Mouse (Mus musculus) right cerebral cortex, postnatal 36 days (tissue): ENCODE results near the gene Zfp810.
"Not testable (repeated sequence)": the region's sequence is repeated elsewhere in the genome, so short reads cannot be mapped to it uniquely, and the experiment has no call there.

Source experiments
- DNase-seq, 2 experiments: peaks; one replicate each; pipeline ENCODE4 v3.0.0; 2022; ENCODE audit warnings: low spot score in 2 of 2, mixed read lengths in 1 of 2

Zfp810 gene

DNA sequence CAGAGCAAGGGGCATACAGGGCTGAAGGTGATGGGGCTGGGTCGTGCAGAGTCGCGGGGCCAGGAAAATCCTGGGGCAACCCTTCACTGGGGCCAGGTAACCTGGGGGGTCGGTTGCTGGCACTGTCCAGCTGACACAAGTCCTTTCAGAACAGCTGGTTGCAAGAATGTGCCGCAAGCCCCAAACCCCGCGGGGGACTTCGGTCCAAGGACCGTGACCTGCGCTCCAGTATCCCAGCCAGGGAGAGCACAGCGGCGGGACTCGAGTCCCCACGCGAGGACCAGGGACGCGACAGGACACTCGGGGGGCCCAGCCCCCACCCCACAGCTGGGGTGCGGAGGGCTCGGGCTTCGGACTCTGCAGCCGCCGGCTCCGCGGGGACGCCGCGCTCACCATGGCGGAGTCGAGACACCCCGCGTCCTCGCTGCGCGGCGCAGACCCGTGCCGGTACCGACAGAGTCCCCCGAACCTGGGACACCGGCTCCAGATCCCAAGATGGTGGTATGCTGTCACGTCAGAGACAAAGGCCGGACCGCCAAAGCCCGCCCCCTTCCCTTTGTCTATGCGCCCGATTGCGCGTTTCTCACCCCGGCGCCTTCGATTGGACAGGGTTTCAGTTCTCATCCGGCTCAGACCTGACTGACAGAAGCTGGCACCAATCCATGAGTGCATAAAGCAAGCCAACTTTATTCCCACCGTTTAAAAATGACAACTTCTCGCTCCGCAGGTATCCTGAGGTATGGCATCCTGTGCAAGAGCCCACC, at the start of gene Zfp810:
Gene Zfp810 (minus strand): TSS at position 493 of the 764 bp plus-strand sequence.
- DNase-seq: peak; percentile 93 to 94

DNA sequence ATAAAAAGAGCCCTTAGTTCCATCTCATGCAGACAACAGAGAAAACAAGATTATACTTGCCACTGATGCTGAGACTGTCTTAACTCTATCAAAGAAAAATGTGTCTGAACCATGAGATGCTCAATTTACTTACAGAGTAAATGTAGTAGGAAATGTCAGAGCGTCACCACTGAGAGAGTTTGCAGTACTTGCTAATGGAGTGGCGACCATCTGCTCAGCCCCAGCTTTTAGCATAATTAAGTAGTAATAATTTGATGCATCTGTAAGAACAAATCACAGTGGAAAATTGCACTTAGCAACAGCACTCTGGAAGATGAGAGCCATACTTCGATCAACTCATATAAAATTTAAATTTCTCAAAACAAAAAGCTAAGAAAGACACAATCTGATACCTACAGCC, 48.5 kb upstream of the Zfp810 start:
- DNase-seq: no peak

DNA sequence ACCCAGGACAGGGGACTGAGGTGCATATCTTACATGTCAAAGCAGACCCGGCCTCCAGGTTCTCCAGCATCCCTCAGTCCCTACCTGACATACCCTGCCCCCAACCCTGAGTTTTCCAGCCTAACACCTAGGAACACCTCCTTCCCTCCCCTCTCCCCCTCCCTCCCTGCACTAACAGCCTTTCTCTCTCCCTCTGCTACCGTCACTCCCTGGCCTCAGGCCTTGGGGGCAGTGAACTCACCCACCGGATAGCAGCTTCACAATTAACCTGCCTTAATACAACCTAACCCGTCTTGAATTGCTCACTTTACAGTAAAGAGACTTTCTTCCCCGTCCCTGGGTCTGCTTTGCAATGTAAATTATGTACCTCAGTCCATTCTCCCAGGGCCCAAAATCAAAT, 46.5 kb upstream of the Zfp810 start:
- no peak for DNase-seq

DNA sequence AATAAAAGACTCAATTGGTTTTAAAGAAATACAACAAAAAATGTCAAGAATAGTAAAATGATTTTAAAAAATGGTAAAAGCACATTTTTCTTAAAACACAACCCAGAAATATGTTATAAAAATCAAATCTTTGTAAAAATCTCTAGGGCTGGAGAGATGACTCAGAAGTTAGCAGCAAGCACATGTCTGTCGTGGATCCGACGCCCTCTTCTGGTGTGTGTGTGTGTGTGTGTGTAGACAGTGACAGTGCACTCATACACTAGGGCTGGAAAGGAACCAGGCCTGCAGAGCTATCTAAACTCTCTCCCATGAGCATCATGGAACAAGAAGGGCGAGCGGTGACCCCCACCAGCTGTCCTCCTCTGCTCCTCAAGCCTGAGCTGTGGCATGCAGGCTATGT, 46.0 kb upstream of the Zfp810 start:
- DNase-seq: no peak

DNA sequence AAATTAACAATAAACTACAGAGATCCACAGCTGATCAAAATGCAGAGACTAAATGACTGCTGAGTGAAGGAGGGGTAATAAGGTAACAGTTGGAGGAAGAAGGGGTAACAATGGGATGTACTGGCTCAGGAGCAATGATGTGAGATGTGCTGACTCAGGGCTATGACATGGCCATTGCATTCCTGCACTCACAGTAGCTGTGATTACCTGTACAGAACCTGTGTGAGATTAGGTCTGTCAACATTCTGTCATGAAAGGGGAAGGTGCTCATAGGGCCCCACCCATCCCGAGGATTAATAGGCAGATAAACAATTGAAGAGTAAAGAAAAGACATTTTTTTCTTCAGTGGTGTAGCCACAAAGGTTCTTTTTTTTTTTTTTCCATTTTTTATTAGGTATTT, 32.9 kb upstream of the Zfp810 start:
- no peak for DNase-seq

DNA sequence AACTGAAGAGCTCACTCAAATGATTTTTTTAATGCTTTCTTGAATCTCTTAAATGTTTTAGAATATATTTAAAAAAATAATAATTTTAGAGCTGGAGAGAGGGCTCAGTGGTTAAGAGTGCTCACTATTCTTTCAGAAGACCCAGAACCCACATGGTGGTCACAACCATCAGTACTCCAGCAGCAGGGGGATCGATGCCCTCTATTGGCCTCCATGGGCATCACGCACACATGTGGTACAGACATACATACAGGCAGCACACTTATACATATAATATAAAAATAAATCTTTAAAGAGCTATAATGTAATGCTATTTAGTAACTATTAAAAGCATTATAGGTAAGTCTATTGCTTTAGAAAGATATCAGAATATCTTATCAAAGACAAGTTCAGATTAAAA, 29.8 kb upstream of the Zfp810 start:
- no peak for DNase-seq

DNA sequence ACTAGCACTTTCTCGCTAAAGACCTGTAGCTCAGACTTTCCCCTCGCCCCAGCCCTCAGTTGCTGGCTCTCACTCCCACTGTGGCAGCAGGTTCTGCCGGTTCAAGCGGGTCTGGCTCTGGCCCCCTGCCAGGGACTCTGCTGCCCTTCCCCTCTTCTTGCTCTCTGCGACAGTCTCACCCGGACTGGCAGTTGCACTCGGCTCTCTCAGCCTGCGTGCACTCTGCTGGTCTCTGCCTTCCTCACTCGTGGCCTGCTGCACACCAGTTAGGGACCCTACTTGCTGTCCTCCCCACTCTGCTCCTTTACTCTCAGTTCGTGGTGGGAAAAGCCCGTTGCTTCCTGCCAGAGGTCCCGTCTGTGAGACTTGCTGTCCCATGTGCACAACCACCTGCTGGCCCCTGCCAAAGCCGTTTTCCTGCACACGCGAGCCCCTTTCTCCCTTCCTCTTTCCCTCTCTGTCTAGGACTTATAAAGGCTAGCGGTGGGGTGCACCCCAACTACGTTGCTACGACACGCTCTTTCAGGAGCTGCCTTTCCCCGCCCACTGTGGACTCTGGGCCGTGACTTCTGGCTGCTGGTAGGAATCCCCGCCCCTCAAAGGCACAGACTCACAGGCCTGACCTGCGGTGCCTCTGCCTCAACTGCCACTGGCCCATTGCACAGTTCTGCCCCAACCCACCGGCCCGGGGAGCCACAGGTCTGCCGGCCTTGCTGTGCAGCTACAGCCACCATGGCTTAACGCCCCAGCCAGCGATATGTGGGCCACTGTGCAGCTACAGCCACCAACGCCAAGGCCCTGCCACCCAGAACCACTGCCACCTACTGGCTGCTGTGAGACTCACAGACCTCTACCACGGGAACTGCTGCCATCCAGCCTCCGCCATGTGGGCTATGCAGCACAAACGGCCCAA, 20.3 kb upstream of the Zfp810 start:
- peak; percentile 49 to 59 for DNase-seq

DNA sequence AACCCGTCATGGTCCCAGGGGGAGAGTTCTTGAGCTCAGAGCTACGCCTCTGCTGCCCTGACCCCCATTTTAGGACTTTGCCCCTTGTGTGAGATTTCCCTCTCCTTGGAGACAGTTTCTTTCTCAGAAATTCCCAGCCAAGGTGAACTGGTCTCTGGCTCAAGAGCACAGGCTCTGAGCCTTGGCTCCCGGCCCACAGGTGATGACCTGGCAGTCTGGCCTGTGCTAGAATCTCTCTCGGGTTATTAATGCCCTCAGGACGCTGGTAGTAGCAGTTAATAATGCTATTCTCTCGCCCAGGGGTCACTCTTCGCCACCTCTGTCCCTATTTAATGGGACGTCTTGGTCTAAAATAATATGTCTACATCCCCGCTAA, 19.6 kb upstream of the Zfp810 start:
- no peak for DNase-seq

DNA sequence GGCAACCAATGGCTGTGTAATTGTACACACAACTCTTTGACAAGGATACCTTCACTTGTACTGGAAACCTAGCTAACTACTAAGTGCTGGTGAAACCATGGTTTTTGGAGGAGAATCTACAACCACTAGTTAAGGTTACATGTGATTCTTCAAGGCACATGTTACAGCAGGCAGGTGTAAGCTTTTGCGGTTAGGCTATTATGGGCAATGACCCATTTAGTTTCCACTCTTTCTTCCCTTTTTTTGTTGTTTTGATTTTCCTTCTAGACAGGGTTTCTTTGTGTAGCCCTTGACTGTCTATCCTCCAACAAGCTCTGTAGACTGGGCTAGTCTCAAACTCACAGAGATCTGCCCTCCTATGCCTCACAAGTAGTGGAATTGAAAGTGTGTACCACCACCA, 17.1 kb upstream of the Zfp810 start:
- DNase-seq: no peak

DNA sequence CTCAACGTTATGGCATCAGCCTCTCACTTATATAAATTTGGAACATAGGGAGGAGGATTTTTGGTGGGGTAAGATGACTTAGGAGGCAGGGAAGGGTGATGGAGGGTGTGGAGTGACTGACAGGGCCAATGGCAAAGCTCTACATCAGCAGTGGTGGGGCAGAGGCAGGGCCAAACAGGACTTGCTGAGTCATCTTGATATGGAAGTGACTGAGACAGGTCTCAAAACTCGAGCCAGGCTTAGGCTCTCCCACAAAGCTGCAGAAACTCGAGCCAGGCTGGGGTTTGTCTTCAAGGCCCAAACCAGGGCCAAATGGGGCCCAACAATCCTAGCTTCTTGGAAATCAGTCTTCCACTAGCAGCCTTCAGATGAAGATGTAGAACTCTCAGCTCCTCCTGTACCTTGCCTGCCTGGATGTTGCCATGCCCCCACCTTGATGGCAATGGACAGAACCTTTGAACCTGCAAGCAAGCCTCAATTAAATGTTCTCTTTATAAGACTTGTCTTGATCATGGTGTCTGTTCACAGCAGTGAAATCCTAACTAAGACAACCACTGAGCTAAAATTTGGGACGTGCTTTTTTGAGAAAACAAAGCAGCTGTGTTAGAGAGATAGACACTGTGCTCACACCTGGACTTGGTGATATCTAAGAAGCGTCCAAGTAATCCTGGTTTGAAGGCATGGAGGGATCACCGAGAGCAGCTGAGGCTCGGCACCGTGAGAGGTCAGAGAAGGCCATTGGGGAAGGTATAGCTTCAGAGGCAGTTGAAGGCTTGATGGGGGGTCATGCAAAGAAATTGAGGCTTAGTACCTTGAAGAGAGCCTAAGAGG, 15.1 kb upstream of the Zfp810 start:
- DNase-seq: no peak

DNA sequence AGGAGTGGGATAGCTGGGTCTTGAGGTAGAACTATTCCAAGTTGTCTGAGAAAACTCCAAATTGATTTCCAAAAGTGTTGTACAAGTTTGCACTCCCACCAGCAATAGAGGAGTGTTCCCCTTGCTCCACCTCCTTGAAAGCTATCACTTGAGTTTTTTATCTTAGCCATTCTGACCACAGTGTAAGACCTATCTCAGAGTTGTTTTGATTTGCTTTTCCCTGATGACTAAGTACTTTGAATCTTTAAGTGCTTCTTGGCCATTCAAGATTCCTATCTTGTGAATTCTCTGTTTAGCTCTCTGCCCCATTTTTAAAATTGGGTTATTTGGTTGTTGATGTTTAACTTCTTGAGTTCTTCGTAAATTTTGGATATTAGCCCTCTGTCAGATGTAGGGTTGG, 11.7 kb upstream of the Zfp810 start:
- no peak for DNase-seq

DNA sequence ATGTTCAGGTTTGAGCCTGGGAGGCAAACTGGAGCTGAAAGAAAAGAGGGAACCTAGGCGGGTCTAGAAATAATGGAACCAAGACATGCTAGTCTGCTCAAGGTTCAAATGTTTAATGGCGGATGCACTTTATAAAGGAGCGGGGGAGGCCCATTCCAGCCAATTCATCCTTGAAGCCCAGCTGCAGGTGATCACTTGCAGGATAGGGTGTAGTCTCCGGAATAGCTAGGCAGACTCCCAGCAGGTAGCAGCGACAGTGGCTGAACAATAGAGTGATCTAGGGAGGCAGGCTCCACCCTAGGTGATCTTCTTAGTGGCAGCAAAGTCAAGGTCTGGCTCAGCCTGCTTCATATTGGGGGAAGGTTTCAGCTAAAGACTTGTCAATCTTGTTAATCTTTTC, 8.6 kb upstream of the Zfp810 start:
- not testable (repeated sequence) for DNase-seq

DNA sequence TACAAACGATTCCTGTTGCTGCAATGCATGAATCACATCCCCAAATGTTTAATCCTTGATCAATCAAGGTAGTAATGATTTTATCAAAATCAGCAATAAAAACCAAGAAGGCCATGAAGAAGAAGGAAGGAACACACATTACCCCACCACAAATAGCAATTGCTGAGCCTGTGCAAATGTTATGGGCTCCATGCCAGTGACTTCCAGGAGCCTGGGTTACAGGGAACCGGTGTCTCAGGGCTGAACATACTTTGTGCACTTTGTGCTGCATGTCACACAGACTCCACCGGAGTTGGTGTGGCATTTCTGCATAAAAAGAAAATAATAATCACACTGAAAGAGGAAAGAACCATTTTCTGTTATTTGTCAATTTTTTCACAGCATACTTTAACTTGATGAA, 6.6 kb upstream of the Zfp810 start:
- no peak for DNase-seq

DNA sequence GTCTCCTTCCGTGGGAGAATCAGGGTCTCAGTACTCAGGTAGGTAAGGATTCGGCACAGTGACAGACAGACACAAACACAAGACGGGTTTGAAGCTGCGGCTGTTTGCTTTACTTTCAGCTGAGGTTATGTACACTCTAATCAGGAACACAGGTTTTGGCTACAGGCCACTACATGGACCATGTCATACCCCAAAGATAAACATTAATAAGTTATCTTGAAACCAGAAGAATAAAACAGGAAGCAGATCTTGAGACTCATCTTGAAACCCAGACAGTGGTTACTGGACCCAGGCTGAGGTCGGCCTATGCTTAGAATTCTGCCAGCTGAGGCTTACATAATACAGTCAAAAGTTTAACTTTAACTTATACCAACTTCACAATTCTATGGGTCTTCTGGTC, 5.8 kb upstream of the Zfp810 start:
- no peak for DNase-seq

DNA sequence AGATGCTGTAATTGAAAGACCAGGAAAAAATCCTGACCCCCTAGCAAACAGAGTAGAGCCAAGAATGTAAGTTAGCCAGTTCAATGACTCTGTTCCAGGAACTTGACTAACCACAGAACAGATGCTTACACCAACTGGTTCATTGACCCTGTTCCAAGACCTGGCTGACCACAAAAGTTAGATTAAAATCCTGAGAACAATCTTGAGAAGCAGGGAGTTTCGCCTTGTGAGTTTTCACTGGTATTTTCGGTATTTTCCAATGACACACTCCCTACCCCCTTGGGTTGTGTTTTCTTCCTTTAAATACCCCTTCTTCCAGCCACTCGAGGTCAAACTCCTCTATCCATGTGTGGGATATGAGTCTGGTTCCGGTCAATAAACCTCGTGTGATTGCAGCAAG, 2.2 kb upstream of the Zfp810 start:
- DNase-seq: no peak

DNA sequence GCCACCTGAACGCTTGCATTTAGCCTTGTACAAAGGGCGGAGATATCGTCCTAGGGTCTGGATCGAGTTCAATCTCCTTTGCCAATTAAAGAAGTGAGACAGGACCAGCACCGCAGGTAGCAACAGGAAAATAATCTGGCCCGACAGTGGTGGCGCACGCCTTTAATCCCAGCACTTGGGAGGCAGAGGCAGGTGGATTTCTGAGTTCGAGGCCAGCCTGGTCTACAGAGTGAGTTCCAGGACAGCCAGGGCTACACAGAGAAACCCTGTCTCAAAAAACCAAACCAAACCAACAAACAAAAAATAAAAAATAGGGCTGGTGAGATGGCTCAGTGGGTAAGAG, 443 bp upstream of the Zfp810 start:
- DNase-seq: not testable (repeated sequence)

DNA sequence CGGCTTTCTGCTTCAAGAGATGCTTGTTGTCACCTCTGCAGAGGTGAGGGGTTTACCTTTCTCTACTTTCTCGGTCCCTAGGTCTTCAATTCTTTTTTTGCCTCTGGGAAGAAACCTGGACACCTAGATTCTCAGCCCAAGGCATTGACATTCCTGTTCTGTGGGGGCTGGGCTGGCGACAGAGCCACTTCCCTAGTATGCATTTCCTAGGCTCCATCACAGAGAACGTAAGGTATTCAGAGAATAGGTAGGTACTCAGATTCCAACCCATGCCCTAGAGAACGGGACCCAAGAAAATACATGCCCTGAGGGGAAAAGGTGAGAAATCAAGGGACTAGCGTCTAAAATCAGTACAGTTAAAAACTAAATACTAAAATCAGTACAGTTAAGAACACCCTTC, 722 bp downstream of the Zfp810 start:
- DNase-seq: no peak

DNA sequence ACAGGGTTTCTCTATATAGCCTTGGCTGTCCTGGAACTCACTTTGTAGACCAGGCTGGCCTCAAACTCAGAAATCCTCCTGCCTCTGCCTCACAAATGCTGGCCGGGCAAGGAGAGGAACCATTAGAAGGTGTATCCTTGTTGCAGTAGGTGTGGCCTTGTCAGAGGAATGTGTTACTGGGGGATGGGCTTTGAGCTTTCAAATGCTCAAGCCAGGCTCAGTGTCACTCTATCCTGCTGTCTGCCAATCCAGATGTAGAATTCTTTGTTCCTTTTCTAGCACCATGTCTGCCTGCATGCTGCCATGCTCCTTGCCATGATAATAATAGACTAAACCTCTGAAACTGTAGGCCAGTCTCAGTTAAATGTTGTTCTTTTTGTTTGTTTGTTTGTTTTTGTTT, 5.2 kb downstream of the Zfp810 start:
- no peak for DNase-seq

DNA sequence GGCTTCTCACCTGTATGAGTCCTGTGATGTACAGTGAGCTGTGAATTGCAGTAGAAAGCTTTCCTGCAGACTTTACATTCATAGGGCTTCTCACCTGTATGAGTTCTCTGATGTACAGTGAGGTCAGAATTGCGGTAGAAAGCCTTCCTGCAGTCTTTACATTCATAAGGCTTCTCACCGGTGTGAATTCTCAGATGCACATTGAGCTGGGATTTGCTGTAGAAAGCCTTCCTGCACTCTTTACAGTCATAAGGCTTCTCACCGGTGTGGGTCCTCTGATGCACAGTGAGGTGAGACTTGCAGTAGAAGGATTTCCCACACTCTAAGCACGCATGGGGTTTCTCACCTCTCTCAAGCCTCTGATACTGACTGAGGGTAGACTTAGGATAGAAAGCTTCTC, 28.7 kb downstream of the Zfp810 start:
- no peak for DNase-seq

DNA sequence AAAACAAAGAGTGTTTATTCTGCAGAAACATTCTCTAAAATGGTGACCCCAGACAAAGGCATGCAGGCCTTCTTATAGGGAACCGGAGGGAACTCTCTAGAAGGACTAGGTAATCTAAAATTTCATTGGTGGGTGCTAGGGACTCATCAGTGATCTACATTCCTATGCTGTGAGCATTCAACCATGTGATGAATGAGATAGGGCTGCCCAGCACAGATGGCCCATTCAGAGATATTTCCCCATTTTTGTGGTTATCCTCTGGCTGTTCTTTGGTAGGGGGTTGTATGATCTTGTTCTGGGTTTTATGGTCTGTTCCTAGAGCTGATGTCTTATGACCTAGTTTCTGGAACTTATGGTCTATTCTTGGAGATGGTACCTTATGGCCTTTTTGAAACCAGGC, 38.6 kb downstream of the Zfp810 start:
- DNase-seq: no peak

DNA sequence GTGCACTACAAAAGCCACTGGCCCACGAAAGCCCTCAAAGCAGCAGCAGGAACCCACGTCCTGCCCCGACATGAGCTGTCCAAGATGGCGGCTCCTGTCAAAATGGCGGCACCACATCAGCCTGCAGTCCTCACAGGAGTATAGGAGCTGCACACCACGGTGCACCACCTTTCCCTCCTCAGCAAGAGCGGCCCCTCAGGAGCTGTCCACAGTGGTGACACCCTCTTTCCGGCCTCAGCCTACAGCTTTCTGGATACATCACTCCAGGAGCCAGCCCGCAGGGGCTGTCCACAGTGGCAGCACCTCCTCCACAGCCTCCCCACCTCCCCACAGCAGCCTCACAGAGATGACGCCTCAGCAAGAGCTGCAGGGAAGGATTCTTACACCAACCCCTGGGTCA, 44.8 kb downstream of the Zfp810 start:
- DNase-seq: no peak

DNA sequence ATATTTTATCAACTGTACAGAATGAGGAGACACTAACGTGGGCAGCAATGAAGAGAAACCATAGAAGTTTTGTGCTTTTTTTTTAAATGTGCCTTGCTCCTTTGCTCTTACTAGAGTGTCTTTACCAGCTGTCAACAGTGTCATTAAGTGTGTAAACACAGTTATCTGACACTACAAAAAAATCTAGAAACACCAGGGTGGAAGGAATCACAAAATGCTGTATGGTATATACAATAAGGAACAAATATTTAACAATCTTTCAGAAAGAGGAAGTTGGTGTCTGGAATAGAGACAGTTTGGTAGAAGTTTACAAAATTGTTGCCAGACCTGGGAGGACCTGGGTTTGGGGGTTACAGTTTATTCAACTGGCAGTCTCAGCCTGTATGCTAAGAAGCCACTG, 45.9 kb downstream of the Zfp810 start:
- DNase-seq: no peak

DNA sequence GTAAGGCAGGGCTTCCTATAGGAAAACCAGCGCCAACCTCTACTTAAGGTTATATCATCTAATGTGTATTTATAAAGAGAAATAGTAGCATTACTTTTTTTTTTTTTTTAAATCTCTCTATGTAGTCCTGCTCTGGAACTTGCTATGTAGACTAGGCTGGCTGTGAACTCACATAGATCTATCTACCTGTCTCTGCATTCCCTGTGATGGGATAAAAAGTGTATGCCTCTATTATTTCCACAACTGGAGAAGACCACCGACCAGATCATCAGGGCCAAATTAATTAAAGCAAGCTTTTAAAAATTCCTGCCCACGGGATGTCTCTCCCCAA, 47.4 kb downstream of the Zfp810 start:
- DNase-seq: no peak
